Mouse (Mus musculus): ENCODE measurements around the gene Rnpepl1. TPM values are rescaled to one million over a fixed set of nuclear protein-coding genes. Genes with fewer than 3 reads are reported as not detected.
A peak's percentile ranks its signal among the peaks of the same experiment; 100 is the strongest.

Gene Rnpepl1
- polyA plus RNA-seq, 1 experiment = 87.3 TPM

GRCm38 (mm10) chr1:92935054-92935962 lies 24.7 kb downstream of the Rnpepl1 start:
- TF ChIP-seq CTCF (IDR thresholded peaks at IDR 0.05; ENCODE audit: low read depth, low read length) (no peak), POLR2A (IDR thresholded peaks at IDR 0.05; ENCODE audit: borderline replicate concordance, low read depth, low read length) (no peak)
- Histone ChIP-seq H3K27ac (ENCODE audit: insufficient read depth, low read depth, low read length) (peak overlapping the region; percentile 93; the same call in 1 of the 2 replicates), H3K4me1 (ENCODE audit: control insufficient read depth, insufficient read depth, low read length) (peaks cover 12% of the 10 kb centered on the region), H3K4me3 (ENCODE audit: insufficient read depth, low read length) (peak overlapping the region; percentile 69)

GRCm38 (mm10) chr1:92935977-92936376 lies 25.4 kb downstream of the Rnpepl1 start:
- no peak overlapping the region for H3K27ac ChIP-seq (ENCODE audit: insufficient read depth, low read depth, low read length)
- no peak overlapping the region; the same call in 1 of the 2 replicates for H3K4me3 ChIP-seq (ENCODE audit: insufficient read depth, low read length)
- H3K4me1 ChIP-seq (ENCODE audit: control insufficient read depth, insufficient read depth, low read length) = peaks cover 11% of the 10 kb centered on the region
- no peak for TF ChIP-seq POLR2A (IDR thresholded peaks at IDR 0.05; ENCODE audit: borderline replicate concordance, low read depth, low read length)
- no peak for TF ChIP-seq CTCF (IDR thresholded peaks at IDR 0.05; ENCODE audit: low read depth, low read length)

DNA sequence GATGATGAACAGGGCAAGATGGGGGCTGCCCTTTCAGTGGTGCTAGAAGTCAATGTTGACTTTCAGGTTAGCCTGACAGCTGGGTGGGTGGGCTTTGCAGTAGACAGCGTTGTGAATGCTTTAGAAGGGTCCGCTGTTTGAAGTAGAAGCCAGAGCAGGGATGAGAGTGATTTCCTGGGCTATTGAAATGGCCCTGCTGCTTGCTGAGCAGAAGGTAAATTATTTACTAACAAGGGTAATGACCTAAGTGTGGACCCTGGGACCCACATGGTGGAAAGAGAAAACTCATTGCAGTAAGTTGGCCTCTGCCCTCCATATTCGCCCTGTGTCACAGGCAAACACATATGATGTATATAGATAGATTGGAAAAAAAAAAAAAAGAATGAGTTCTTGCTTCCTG lies 25.9 kb downstream of the Rnpepl1 start:
- H3K4me3 ChIP-seq (ENCODE audit: insufficient read depth, low read length) = no peak overlapping the region
- H3K4me1 ChIP-seq (ENCODE audit: control insufficient read depth, insufficient read depth, low read length) = peaks cover 11% of the 10 kb centered on the region
- H3K27ac ChIP-seq (ENCODE audit: insufficient read depth, low read depth, low read length) = no peak overlapping the region
- TF ChIP-seq POLR2A (IDR thresholded peaks at IDR 0.05; ENCODE audit: borderline replicate concordance, low read depth, low read length) = no peak
- no peak for TF ChIP-seq CTCF (IDR thresholded peaks at IDR 0.05; ENCODE audit: low read depth, low read length)

DNA sequence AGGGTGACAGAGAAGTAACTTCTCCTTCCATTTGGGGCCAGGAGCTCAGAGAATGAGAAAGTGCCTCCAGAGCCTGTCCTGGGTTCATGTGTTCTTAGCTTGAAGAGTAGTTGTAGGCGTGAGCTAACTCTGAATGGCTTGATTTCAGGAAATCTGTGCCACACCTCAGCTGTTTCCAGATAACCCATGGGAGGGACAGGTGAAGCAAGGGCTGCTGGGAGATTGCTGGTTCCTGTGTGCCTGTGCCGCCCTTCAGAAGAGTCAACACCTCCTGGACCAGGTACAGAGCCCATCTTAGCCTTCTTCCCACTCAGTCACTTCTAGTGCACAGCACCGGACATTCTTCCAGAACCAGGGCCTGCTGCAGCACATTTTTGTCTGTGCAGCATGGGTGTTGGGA lies 27.2 kb downstream of the Rnpepl1 start:
- Histone ChIP-seq H3K27ac (ENCODE audit: insufficient read depth, low read depth, low read length) (no peak overlapping the region), H3K4me1 (ENCODE audit: control insufficient read depth, insufficient read depth, low read length) (peaks cover 11% of the 10 kb centered on the region), H3K4me3 (ENCODE audit: insufficient read depth, low read length) (no peak overlapping the region)
- no peak for TF ChIP-seq POLR2A (IDR thresholded peaks at IDR 0.05; ENCODE audit: borderline replicate concordance, low read depth, low read length)
- TF ChIP-seq CTCF (IDR thresholded peaks at IDR 0.05; ENCODE audit: low read depth, low read length) = no peak

- H3K27ac ChIP-seq (ENCODE audit: insufficient read depth, low read depth, low read length) = no peak overlapping the region
- no peak overlapping the region for H3K4me3 ChIP-seq (ENCODE audit: insufficient read depth, low read length)
- H3K4me1 ChIP-seq (ENCODE audit: control insufficient read depth, insufficient read depth, low read length) = peaks cover 7% of the 10 kb centered on the region
- TF ChIP-seq CTCF (IDR thresholded peaks at IDR 0.05; ENCODE audit: low read depth, low read length) = no peak
Observed at GRCm38 (mm10) chr1:92939746-92940145, 29.2 kb downstream of the Rnpepl1 start.

DNA sequence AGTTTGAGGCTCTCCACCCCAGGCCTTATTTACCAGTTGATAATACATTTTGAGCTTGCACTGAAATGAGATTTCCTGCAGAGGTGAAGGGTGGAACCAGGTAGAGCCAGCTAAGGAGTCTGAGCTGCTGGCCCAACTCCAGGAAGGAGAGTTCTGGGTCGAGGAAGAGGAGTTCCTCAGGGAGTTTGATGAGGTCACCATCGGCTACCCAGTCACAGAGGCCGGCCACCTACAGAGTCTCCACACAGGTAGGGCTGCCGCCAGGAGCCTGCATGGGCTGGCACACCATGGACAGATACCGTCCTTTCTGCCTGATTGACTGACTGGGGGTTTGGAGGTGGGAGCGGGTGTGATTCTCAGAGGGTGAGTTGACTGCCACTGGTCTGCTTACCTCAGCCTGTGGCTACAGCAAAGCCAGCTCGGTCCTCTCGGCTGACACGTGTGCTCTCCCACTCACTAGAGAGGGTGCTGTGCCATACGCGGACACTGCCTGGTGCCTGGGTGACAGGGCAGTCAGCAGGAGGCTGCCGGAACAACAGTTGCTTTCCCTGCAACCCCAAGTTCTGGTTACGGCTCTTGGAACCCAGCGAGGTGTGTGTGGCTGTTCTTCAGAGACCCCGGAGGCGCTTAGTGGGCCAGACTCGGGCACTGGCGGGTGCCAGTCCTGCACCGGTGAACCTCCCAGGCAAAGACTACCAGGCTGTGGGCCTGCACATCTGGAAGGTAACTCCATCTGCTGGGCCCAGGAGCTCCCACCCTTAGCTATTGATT lies 32.8 kb downstream of the Rnpepl1 start:
- no peaks in the 10 kb centered on the region for H3K4me1 ChIP-seq (ENCODE audit: control insufficient read depth, insufficient read depth, low read length)
- no peak overlapping the region for H3K4me3 ChIP-seq (ENCODE audit: insufficient read depth, low read length)
- H3K27ac ChIP-seq (ENCODE audit: insufficient read depth, low read depth, low read length) = no peak overlapping the region
- no peak for TF ChIP-seq CTCF (IDR thresholded peaks at IDR 0.05; ENCODE audit: low read depth, low read length)
- no peak for TF ChIP-seq POLR2A (IDR thresholded peaks at IDR 0.05; ENCODE audit: borderline replicate concordance, low read depth, low read length)

GRCm38 (mm10) chr1:92947966-92948365 lies 37.4 kb downstream of the Rnpepl1 start:
- Histone ChIP-seq H3K4me1 (ENCODE audit: control insufficient read depth, insufficient read depth, low read length) (no peaks in the 10 kb centered on the region), H3K4me3 (ENCODE audit: insufficient read depth, low read length) (no peak overlapping the region), H3K27ac (ENCODE audit: insufficient read depth, low read depth, low read length) (no peak overlapping the region)
- no peak for TF ChIP-seq CTCF (IDR thresholded peaks at IDR 0.05; ENCODE audit: low read depth, low read length)
- no peak for TF ChIP-seq POLR2A (IDR thresholded peaks at IDR 0.05; ENCODE audit: borderline replicate concordance, low read depth, low read length)

DNA sequence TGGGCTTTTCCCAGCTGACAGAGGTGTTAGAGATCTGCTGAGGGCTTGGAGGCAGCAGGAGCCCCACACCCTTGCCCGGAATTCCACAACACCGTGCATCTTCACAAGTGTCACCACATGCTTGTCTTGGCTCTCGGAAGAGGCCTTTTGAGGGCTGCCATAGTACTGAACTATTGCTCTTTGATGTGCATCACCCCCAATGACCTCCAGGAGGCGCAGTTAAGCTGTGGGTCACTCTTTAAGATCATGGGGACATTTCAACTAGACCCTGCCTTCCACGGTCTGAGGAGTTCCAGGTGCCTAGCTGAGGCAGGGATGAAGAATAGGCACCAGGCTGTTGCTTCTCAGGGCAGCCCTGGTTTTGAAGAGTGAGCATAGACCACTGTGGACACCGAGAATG lies 38.8 kb downstream of the Rnpepl1 start:
- H3K4me3 ChIP-seq (ENCODE audit: insufficient read depth, low read length) = no peak overlapping the region
- no peak overlapping the region for H3K27ac ChIP-seq (ENCODE audit: insufficient read depth, low read depth, low read length)
- H3K4me1 ChIP-seq (ENCODE audit: control insufficient read depth, insufficient read depth, low read length) = no peaks in the 10 kb centered on the region
- TF ChIP-seq POLR2A (IDR thresholded peaks at IDR 0.05; ENCODE audit: borderline replicate concordance, low read depth, low read length) = no peak
- no peak for TF ChIP-seq CTCF (IDR thresholded peaks at IDR 0.05; ENCODE audit: low read depth, low read length)

DNA sequence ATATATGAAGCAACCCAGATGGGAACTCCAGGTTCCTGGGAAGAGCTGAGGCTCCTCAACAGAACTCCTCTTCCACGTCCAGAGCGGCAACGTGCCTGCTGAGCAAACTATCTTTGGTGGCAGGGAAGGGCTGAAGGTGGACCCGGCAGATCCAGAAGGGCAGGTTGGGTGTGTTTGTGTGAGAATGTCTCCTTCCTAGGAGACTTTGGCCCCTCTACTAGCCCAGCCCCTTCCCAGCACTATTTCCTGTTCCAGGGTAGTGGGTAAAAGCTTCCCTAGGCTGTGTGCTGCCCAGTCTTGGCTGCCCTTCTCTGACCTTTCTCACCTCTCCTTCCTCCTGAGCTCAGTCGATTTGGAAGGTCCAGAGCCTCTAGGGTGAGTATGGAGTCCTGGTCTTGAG lies 40.0 kb downstream of the Rnpepl1 start, which contains the start of gene Gpr35:
Gene Gpr35, plus strand, starts transcription at position 259 of the 400 bp plus-strand sequence.
- TF ChIP-seq POLR2A (IDR thresholded peaks at IDR 0.05; ENCODE audit: borderline replicate concordance, low read depth, low read length) = no peak
- no peak for TF ChIP-seq CTCF (IDR thresholded peaks at IDR 0.05; ENCODE audit: low read depth, low read length)

GRCm38 (mm10) chr1:92953641-92954040 lies 43.1 kb downstream of the Rnpepl1 start:
- Histone ChIP-seq H3K4me1 (ENCODE audit: control insufficient read depth, insufficient read depth, low read length) (0 out of 2 replicates have a peak, but pooled peaks cover 3% of the 10 kb centered on the region), H3K27ac (ENCODE audit: insufficient read depth, low read depth, low read length) (no peak overlapping the region), H3K4me3 (ENCODE audit: insufficient read depth, low read length) (no peak overlapping the region)
- TF ChIP-seq CTCF (IDR thresholded peaks at IDR 0.05; ENCODE audit: low read depth, low read length) (no peak), POLR2A (IDR thresholded peaks at IDR 0.05; ENCODE audit: borderline replicate concordance, low read depth, low read length) (no peak)

More for the DNA sequence above, 40.0 kb downstream of the Rnpepl1 start, which contains the start of gene Gpr35:
- no peaks in the 10 kb centered on the region for H3K4me1 ChIP-seq (ENCODE audit: control insufficient read depth, insufficient read depth, low read length)
- H3K4me3 ChIP-seq (ENCODE audit: insufficient read depth, low read length) = no peak within 1 kb of the TSS
- no peak within 1 kb of the TSS for H3K27ac ChIP-seq (ENCODE audit: insufficient read depth, low read depth, low read length)
